Mouse (Mus musculus): ENCODE results near the gene Slco2b1. TPM values are rescaled to one million over a fixed set of nuclear protein-coding genes. Genes with fewer than 3 reads are reported as not detected.

Slco2b1 gene
- polyA plus RNA-seq, 1 experiment from 2014 or later = 1.4 TPM

Other genes with a start within 250 kb of the Slco2b1 start
- 1.2 and 1.7 TPM in 2 replicates for gene Klhl35, start 245.3 kb downstream of the Slco2b1 start, polyA plus RNA-seq (2016; fragmentation: Nextera tagmentation; extraction: Ambion mirVana)
- 746 and 757 TPM in 2 replicates for gene Rps3, start 227.6 kb downstream of the Slco2b1 start, polyA plus RNA-seq (2016; fragmentation: Nextera tagmentation; extraction: Ambion mirVana)
- gene Arrb1, start 175.9 kb downstream of the Slco2b1 start, polyA plus RNA-seq (2016; fragmentation: Nextera tagmentation; extraction: Ambion mirVana) = 8.1 and 8.4 TPM in 2 replicates
- gene Tpbgl, start 84.2 kb downstream of the Slco2b1 start, polyA plus RNA-seq (2016; fragmentation: Nextera tagmentation; extraction: Ambion mirVana) = 0.14 and 0.26 TPM in 2 replicates
- not detected in 2 replicates for gene Olfr520, start 18.9 kb upstream of the Slco2b1 start, polyA plus RNA-seq (2016; fragmentation: Nextera tagmentation; extraction: Ambion mirVana)
- gene Olfr521, start 52.2 kb upstream of the Slco2b1 start, polyA plus RNA-seq (2016; fragmentation: Nextera tagmentation; extraction: Ambion mirVana) = not detected in 2 replicates
- gene Neu3, start 117.1 kb upstream of the Slco2b1 start, polyA plus RNA-seq (2016; fragmentation: Nextera tagmentation; extraction: Ambion mirVana) = 2.6 and 2.7 TPM in 2 replicates
- gene Xrra1, start 147.8 kb upstream of the Slco2b1 start, polyA plus RNA-seq (2016; fragmentation: Nextera tagmentation; extraction: Ambion mirVana) = 0.21 and 0.22 TPM in 2 replicates
- 355 and 365 TPM in 2 replicates for gene Spcs2, start 152.1 kb upstream of the Slco2b1 start, polyA plus RNA-seq (2016; fragmentation: Nextera tagmentation; extraction: Ambion mirVana)